Comparison of ENCODE assay signal across 7 mouse cellular contexts in genomic region chr19:53329221-53329991, GRCm38 (mm10). TPM values are rescaled to one million over a fixed set of nuclear protein-coding genes. Genes with fewer than 3 reads are reported as not detected.
A peak's percentile ranks its signal among the peaks of the same experiment; 100 is the strongest.
DNase-seq lines count a peak whose midpoint lies in the region; ATAC-seq and TF ChIP-seq lines count a peak whose summit lies in the region.

No protein-coding gene starts in this region.

- H3K4me3 ChIP-seq in embryonic facial prominence, embryonic 12.5 days = peak overlapping the region; percentile 85
- peak overlapping the region; percentile 86 for H3K4me3 ChIP-seq in kidney, adult 2 months (ENCODE audit: insufficient read depth, low read depth, low read length)
- H3K4me3 ChIP-seq in limb, embryonic 12.5 days (replicated peaks) = peak overlapping the region; percentile 86
- H3K4me3 ChIP-seq in midbrain, embryonic 14.5 days (replicated peaks; ENCODE audit: low read depth, low read length) = peak overlapping the region; percentile 77

- H3K4me2 ChIP-seq in embryonic facial prominence, embryonic 12.5 days (replicated peaks) = peak overlapping the region; percentile 91
- peak overlapping the region; percentile 97 for H3K4me2 ChIP-seq in limb, embryonic 12.5 days
- peak overlapping the region; percentile 96 for H3K4me2 ChIP-seq in midbrain, embryonic 14.5 days (ENCODE audit: low read length)

- peak overlapping the region; percentile 72 for H3K9ac ChIP-seq in embryonic facial prominence, embryonic 12.5 days
- peak overlapping the region; percentile 78 for H3K9ac ChIP-seq in limb, embryonic 12.5 days (replicated peaks)
- H3K9ac ChIP-seq in midbrain, embryonic 14.5 days (replicated peaks; ENCODE audit: low read length) = peak overlapping the region; percentile 68

- H3K27ac ChIP-seq in embryonic facial prominence, embryonic 12.5 days = peak overlapping the region; percentile 80
- H3K27ac ChIP-seq in kidney, adult 2 months (ENCODE audit: insufficient read depth, low read depth, low read length) = peak overlapping the region; percentile 34
- peak overlapping the region; percentile 79 for H3K27ac ChIP-seq in limb, embryonic 12.5 days
- peak overlapping the region; percentile 63 for H3K27ac ChIP-seq in midbrain, embryonic 14.5 days (replicated peaks; ENCODE audit: low read depth, low read length)

- peak; percentile 95 for DNase-seq in adrenal gland, postnatal 14 days
- peak; percentile 92 to 94 for DNase-seq in heart, adult 18-20 months
- DNase-seq in kidney, adult 2 months = peak; percentile 95
- DNase-seq in midbrain, embryonic 14.5 days = peak; percentile 95
- peak; percentile 83 for DNase-seq in spleen, adult 12 weeks (ENCODE audit: low spot score)

- H3K4me1 ChIP-seq in embryonic facial prominence, embryonic 12.5 days = peaks cover 25% of the 10 kb centered on the region
- H3K4me1 ChIP-seq in kidney, adult 2 months (ENCODE audit: control insufficient read depth, insufficient read depth, low read length) = peaks cover 5% of the 10 kb centered on the region; the same call in 1 of the 2 replicates
- peaks cover 34% of the 10 kb centered on the region for H3K4me1 ChIP-seq in limb, embryonic 12.5 days (replicated peaks)
- H3K4me1 ChIP-seq in midbrain, embryonic 14.5 days (ENCODE audit: control insufficient read depth, insufficient read depth, low read length) = peaks cover 20% of the 10 kb centered on the region

- no peaks in the 10 kb centered on the region for H3K27me3 ChIP-seq in embryonic facial prominence, embryonic 12.5 days
- H3K27me3 ChIP-seq in kidney, adult 2 months (replicated peaks; ENCODE audit: control insufficient read depth, insufficient read depth, low read length) = no peaks in the 10 kb centered on the region
- H3K27me3 ChIP-seq in limb, embryonic 12.5 days = no peaks in the 10 kb centered on the region
- no peaks in the 10 kb centered on the region for H3K27me3 ChIP-seq in midbrain, embryonic 14.5 days (ENCODE audit: control insufficient read depth, insufficient read depth, low read length)

- peaks cover 13% of the 10 kb centered on the region for H3K36me3 ChIP-seq in embryonic facial prominence, embryonic 12.5 days
- H3K36me3 ChIP-seq in kidney, adult 2 months (ENCODE audit: control insufficient read depth, insufficient read depth, low read length) = no peaks in the 10 kb centered on the region
- peaks cover 26% of the 10 kb centered on the region for H3K36me3 ChIP-seq in limb, embryonic 12.5 days
- peaks cover 14% of the 10 kb centered on the region for H3K36me3 ChIP-seq in midbrain, embryonic 14.5 days (ENCODE audit: control insufficient read depth, insufficient read depth, low read length)

- peak; percentile 59 for TF ChIP-seq CTCF in kidney, adult 2 months (conservative IDR thresholded peaks at IDR 0.05; ENCODE audit: insufficient read depth, insufficient read length, low read depth, low read length)

- under 1% methylated on average over 98 of the region's 106 CpGs for WGBS in embryonic facial prominence, embryonic 12.5 days
- WGBS in kidney, adult 2 months = under 1% methylated on average over 106 of the region's 106 CpGs
- under 1% methylated on average over 92 of the region's 106 CpGs for WGBS in limb, embryonic 12.5 days
- WGBS in midbrain, embryonic 14.5 days = under 1% methylated on average over 106 of the region's 106 CpGs

- H3K9me3 ChIP-seq in embryonic facial prominence, embryonic 12.5 days = no peaks in the 10 kb centered on the region
- H3K9me3 ChIP-seq in limb, embryonic 12.5 days = 0 out of 2 replicates have a peak, but pooled peaks cover 3% of the 10 kb centered on the region
- no peaks in the 10 kb centered on the region for H3K9me3 ChIP-seq in midbrain, embryonic 14.5 days (ENCODE audit: control insufficient read depth, low read length)

- TF ChIP-seq POLR2A in kidney, adult 2 months (IDR thresholded peaks at IDR 0.05; ENCODE audit: low read depth, low read length) = no peak

- peak; percentile 73 for ATAC-seq in embryonic facial prominence, embryonic 12.5 days (ENCODE audit: insufficient number of reproducible peaks, insufficient read depth, low FRiP score, low TSS enrichment)
- ATAC-seq in limb, embryonic 12.5 days (ENCODE audit: insufficient number of reproducible peaks, insufficient read depth, low FRiP score, low TSS enrichment, low read depth) = peak; percentile 64
- peak; percentile 84 for ATAC-seq in midbrain, embryonic 14.5 days (ENCODE audit: low FRiP score, low TSS enrichment)

RNA-seq across cellular contexts. Expression of gene Mxi1, which starts 19.1 kb away (rescaled TPM):
- 27.3 and 31.0 TPM in 2 replicates for total RNA-seq in adrenal gland, postnatal 14 days (2021)
- polyA plus RNA-seq in embryonic facial prominence, embryonic 12.5 days (2016; fragmentation: Nextera tagmentation; extraction: Ambion mirVana) = 44.8 and 44.9 TPM in 2 replicates
- total RNA-seq in heart, adult 18-20 months (2021) = 10 to 100 TPM; 37.8 to 42.7 TPM
- 38.9 and 41.7 TPM in 2 replicates for polyA plus RNA-seq in kidney, adult 2 months (2012; rRNA removed)
- polyA plus RNA-seq in limb, embryonic 12.5 days (2016; fragmentation: Nextera tagmentation; extraction: Ambion mirVana) = 45.5 and 46.6 TPM in 2 replicates
- polyA plus RNA-seq in midbrain, embryonic 14.5 days (2014; fragmentation: Nextera tagmentation; extraction: Ambion mirVana) = 51.0 and 59.3 TPM in 2 replicates

RNA-seq across cellular contexts. Expression of gene Gm10197, which starts 42.2 kb away (rescaled TPM):
- not detected in 2 replicates for total RNA-seq in adrenal gland, postnatal 14 days (2021)
- polyA plus RNA-seq in embryonic facial prominence, embryonic 12.5 days (2016; fragmentation: Nextera tagmentation; extraction: Ambion mirVana) = not detected in 2 replicates
- not detected for total RNA-seq in heart, adult 18-20 months (2021)
- polyA plus RNA-seq in kidney, adult 2 months (2012; rRNA removed) = not detected in 2 replicates
- not detected in 2 replicates for polyA plus RNA-seq in limb, embryonic 12.5 days (2016; fragmentation: Nextera tagmentation; extraction: Ambion mirVana)
- 4.4 TPM in 1 of 2 replicates, not detected in the other for polyA plus RNA-seq in midbrain, embryonic 14.5 days (2014; fragmentation: Nextera tagmentation; extraction: Ambion mirVana)

Comparison
In these comparisons a context has a peak if more than half of its experiments do, and no peak if none do; other contexts are left out.
1. Peak in every context shown above with its lines: DNase-seq, ATAC-seq, H3K4me3 ChIP-seq and H3K27ac ChIP-seq.